Mouse (Mus musculus) heart, adult 11 months (tissue): ENCODE measurements around the gene Gsk3a.

Source experiments
- DNase-seq: peaks from one replicate; pipeline ENCODE4 v3.0.0; 2022

Gene Gsk3a

GRCm38 (mm10) chr7:25219756-25220456 is 17.7 kb downstream of the Gsk3a start:
- DNase-seq: peak; percentile 100

GRCm38 (mm10) chr7:25219416-25219750 is 18.3 kb downstream of the Gsk3a start:
- no peak for DNase-seq

GRCm38 (mm10) chr7:25218705-25219415 is 18.8 kb downstream of the Gsk3a start:
- DNase-seq: peak; percentile 96

- DNase-seq: no peak
Observed at GRCm38 (mm10) chr7:25217653-25218395, 19.8 kb downstream of the Gsk3a start.

GRCm38 (mm10) chr7:25214172-25214571 is 23.5 kb downstream of the Gsk3a start:
- DNase-seq: no peak

GRCm38 (mm10) chr7:25213099-25213498 is 24.6 kb downstream of the Gsk3a start:
- DNase-seq: no peak

- peak; percentile 92 for DNase-seq
Observed at GRCm38 (mm10) chr7:25210482-25210881, 27.2 kb downstream of the Gsk3a start.

- peak; percentile 88 for DNase-seq
Observed at GRCm38 (mm10) chr7:25209161-25209622, 28.5 kb downstream of the Gsk3a start.

- DNase-seq: peak; percentile 90
Observed at GRCm38 (mm10) chr7:25206094-25206830, 31.4 kb downstream of the Gsk3a start.

GRCm38 (mm10) chr7:25205355-25206093 is 32.1 kb downstream of the Gsk3a start:
- DNase-seq: no peak

- peak; percentile 90 for DNase-seq
Observed at GRCm38 (mm10) chr7:25203624-25204023, 34.0 kb downstream of the Gsk3a start.

GRCm38 (mm10) chr7:25197384-25198018 is 40.1 kb downstream of the Gsk3a start:
- DNase-seq: peak; percentile 85

- DNase-seq: no peak
Observed at GRCm38 (mm10) chr7:25196107-25196506, 41.5 kb downstream of the Gsk3a start.

- no peak for DNase-seq
Observed at GRCm38 (mm10) chr7:25195148-25195547, 42.5 kb downstream of the Gsk3a start.

GRCm38 (mm10) chr7:25192110-25192509 is 45.5 kb downstream of the Gsk3a start:
- DNase-seq: no peak

GRCm38 (mm10) chr7:25190806-25191205 is 46.8 kb downstream of the Gsk3a start:
- DNase-seq: no peak

- DNase-seq: peak; percentile 97
Observed at GRCm38 (mm10) chr7:25187662-25188650, 49.7 kb downstream of the Gsk3a start.

GRCm38 (mm10) chr7:25184091-25184490 is 53.6 kb downstream of the Gsk3a start:
- DNase-seq: no peak

- no peak for DNase-seq
Observed at GRCm38 (mm10) chr7:25181814-25182213, 55.8 kb downstream of the Gsk3a start.

GRCm38 (mm10) chr7:25181331-25181790 is 56.3 kb downstream of the Gsk3a start:
- DNase-seq: peak; percentile 93
